Mouse (Mus musculus) regulatory T cell (primary cell): ENCODE measurements around the gene Gm4201.
"Not testable (repeated sequence)": the region's sequence is repeated elsewhere in the genome, so short reads cannot be mapped to it uniquely, and the experiment has no call there.

Experiments used
- in situ Hi-C: fragments of 300-600 bp; cut with MboI, MseI; formaldehyde crosslinking; loops from one replicate; pipeline ENCODE4 v1.15.1; 2025; ENCODE audit warnings: high pct_unique_total_duplicates

Gm4201 gene

GRCm38 (mm10) chr7:22565243-22565642 is at the start of gene Gm4201:
Gene Gm4201, minus strand, starts transcription at chr7:22565343.
- in situ Hi-C loops = not testable (repeated sequence)

- in situ Hi-C loops = not testable (repeated sequence)
These were observed 22.9 kb upstream of the Gm4201 start, which contains the start of gene Gm4565 for GRCm38 (mm10) chr7:22588027-22588426. Gene Gm4565, minus strand, starts transcription at chr7:22588127.

GRCm38 (mm10) chr7:22534787-22535186 is 30.4 kb downstream of the Gm4201 start, which contains the start of gene Gm8677:
Gene Gm8677, minus strand, starts transcription at chr7:22534887.
- in situ Hi-C loops = not testable (repeated sequence)

DNA sequence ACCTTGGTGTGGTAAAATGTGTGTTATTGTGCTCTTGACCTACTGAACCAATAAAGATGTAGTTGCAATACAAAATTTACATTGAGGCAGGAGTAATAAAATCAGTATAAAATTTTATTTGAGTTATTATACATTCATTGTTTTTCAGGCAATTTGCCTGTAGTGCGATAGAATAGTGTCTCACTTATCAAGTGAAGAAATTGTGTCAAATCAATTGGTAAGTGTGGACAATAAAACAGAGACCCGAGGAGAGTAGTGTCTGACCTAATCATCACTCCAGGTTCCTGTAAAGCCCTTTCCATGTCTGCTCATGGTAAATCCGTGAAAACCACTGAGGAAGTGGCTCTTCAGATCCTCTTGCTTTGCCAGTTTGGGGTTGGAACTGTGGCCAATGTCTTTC is 42.5 kb downstream of the Gm4201 start, which contains the start of gene Vmn1r152:
TSS of gene Vmn1r152 (plus strand) at position 301 of the 400 bp plus-strand sequence.
- in situ Hi-C loops = not testable (repeated sequence)
